Mouse (Mus musculus) CH12.LX (cell line): Measurements from ENCODE around the gene Tiam1. TPM values are rescaled to one million over a fixed set of nuclear protein-coding genes. Genes with fewer than 3 reads are reported as not detected.

Source experiments
- DNase-seq: peaks from one replicate; pipeline ENCODE4 v3.0.0-alpha.2; 2013; ENCODE audit errors: extremely low read depth
- H3K27ac ChIP-seq: 2 replicates; pipeline ENCODE4 v1.5.1; 2012; ENCODE audit warnings: low read depth, mild to moderate bottlenecking, control low read depth, moderate library complexity; ENCODE audit not compliant: insufficient read depth
- H3K27me3 ChIP-seq: replicated peaks from 2 replicates; pipeline ENCODE3; 2012; ENCODE audit warnings: inconsistent platforms
- H3K36me3 ChIP-seq, 2 experiments: replicated peaks in 1 of 2; 2 replicates each; pipeline versions ENCODE3 to v1.6.1; 2012; ENCODE audit warnings: inconsistent platforms in 1 of 2, low read length in 1 of 2, mild to moderate bottlenecking in 1 of 2, mixed read lengths in 1 of 2, moderate library complexity in 1 of 2; ENCODE audit not compliant: control insufficient read depth in 1 of 2, insufficient read depth in 1 of 2
- H3K4me1 ChIP-seq, 2 experiments: 2 replicates each; pipeline ENCODE4 v1.6.1; 2012; ENCODE audit warnings: inconsistent platforms in 1 of 2, moderate library complexity in 1 of 2; ENCODE audit not compliant: insufficient read depth in 2 of 2, control insufficient read depth in 1 of 2
- H3K4me2 ChIP-seq: 2 replicates; pipeline ENCODE4 v1.6.1; 2012; ENCODE audit warnings: low read depth, mild to moderate bottlenecking, control low read depth; ENCODE audit not compliant: poor library complexity, insufficient read depth, severe bottlenecking
- H3K4me3 ChIP-seq, 3 experiments: fragments of 150-350 bp in 1 of 3; sonication (generic) in 1 of 3; replicated peaks in 1 of 3; 2 replicates each; pipeline versions ENCODE3 to v1.5.1; 2011 to 2012; ENCODE audit warnings: low read depth in 2 of 3, low read length in 2 of 3, mild to moderate bottlenecking in 2 of 3, moderate library complexity in 2 of 3, control low read depth in 1 of 3, improper control_type of control experiment in 1 of 3, inconsistent platforms in 1 of 3, mixed read lengths in 1 of 3; ENCODE audit not compliant: poor library complexity in 1 of 3
- H3K79me2 ChIP-seq: replicated peaks from 2 replicates; pipeline ENCODE4 v1.6.1; 2012; ENCODE audit warnings: mild to moderate bottlenecking, moderate library complexity; ENCODE audit not compliant: control insufficient read depth, poor library complexity, insufficient read depth, severe bottlenecking; ENCODE audit errors: extremely low read depth
- H3K9ac ChIP-seq: 2 replicates; pipeline ENCODE4 v1.6.1; 2012; ENCODE audit warnings: low read depth, mild to moderate bottlenecking, control low read depth, moderate library complexity; ENCODE audit not compliant: insufficient read depth
- H3K9me3 ChIP-seq: replicated peaks from 2 replicates; pipeline ENCODE3; 2012; ENCODE audit warnings: low read length, inconsistent platforms, mixed read lengths
- BHLHE40 ChIP-seq: IDR thresholded peaks from 2 replicates; pipeline ENCODE4 v1.6.1; 2011; ENCODE audit warnings: mild to moderate bottlenecking, low read depth, low read length, improper control_type of control experiment
- CHD1 ChIP-seq: IDR thresholded peaks from 2 replicates; pipeline ENCODE4 v1.6.1; 2012; ENCODE audit warnings: low read depth, low read length, improper control_type of control experiment, inconsistent platforms
- CTCF ChIP-seq, 2 experiments: IDR thresholded peaks in 1 of 2; conservative IDR thresholded peaks in 1 of 2; 2 replicates each; pipeline ENCODE4 v1.5.1; 2011 to 2012; ENCODE audit warnings: low read depth in 2 of 2, low read length in 2 of 2, improper control_type of control experiment in 1 of 2, inconsistent platforms in 1 of 2, mild to moderate bottlenecking in 1 of 2, moderate library complexity in 1 of 2
- ELF1 ChIP-seq: IDR thresholded peaks from 2 replicates; pipeline ENCODE4 v1.6.1; 2014; ENCODE audit warnings: low read depth, mild to moderate bottlenecking, inconsistent platforms, low read length, improper control_type of control experiment
- ETS1 ChIP-seq: conservative IDR thresholded peaks from 2 replicates; pipeline ENCODE4 v1.6.1; 2012; ENCODE audit warnings: low read depth, mild to moderate bottlenecking, inconsistent platforms, low read length, improper control_type of control experiment, moderate library complexity
- HCFC1 ChIP-seq: IDR thresholded peaks from 2 replicates; pipeline ENCODE4 v1.6.1; 2012; ENCODE audit warnings: low read depth, mild to moderate bottlenecking, inconsistent platforms, low read length, improper control_type of control experiment
- IRF4 ChIP-seq: IDR thresholded peaks from 2 replicates; pipeline ENCODE4 v1.6.1; 2014; ENCODE audit warnings: low read depth, mild to moderate bottlenecking, inconsistent platforms, low read length, improper control_type of control experiment
- JUN ChIP-seq: IDR thresholded peaks from 2 replicates; pipeline ENCODE4 v1.6.1; 2011; ENCODE audit warnings: low read depth, mild to moderate bottlenecking, low read length, improper control_type of control experiment, moderate library complexity; ENCODE audit not compliant: insufficient read depth
- KAT2A ChIP-seq: IDR thresholded peaks from 2 replicates; pipeline ENCODE4 v1.6.1; 2012; ENCODE audit warnings: low read length, improper control_type of control experiment, inconsistent platforms; ENCODE audit not compliant: insufficient replicate concordance
- MAFK ChIP-seq: IDR thresholded peaks from 2 replicates; pipeline ENCODE4 v1.6.1; 2011; ENCODE audit warnings: low read length, improper control_type of control experiment; ENCODE audit not compliant: insufficient replicate concordance
- MXI1 ChIP-seq: IDR thresholded peaks from 2 replicates; pipeline ENCODE4 v1.6.1; 2011; ENCODE audit warnings: mild to moderate bottlenecking, low read depth, low read length, improper control_type of control experiment
- MYC ChIP-seq: IDR thresholded peaks from 2 replicates; pipeline ENCODE4 v1.6.1; 2011; ENCODE audit warnings: low read depth, mild to moderate bottlenecking, improper control_type of control experiment, low read length
- PAX5 ChIP-seq: IDR thresholded peaks from 2 replicates; pipeline ENCODE4 v1.6.1; 2012; ENCODE audit warnings: low read length, inconsistent platforms, mixed read lengths
- POLR2A ChIP-seq: IDR thresholded peaks from 2 replicates; pipeline ENCODE4 v1.6.1; 2011; ENCODE audit warnings: low read depth, mild to moderate bottlenecking, improper control_type of control experiment, low read length
- POLR2AphosphoS2 ChIP-seq: IDR thresholded peaks from 2 replicates; pipeline ENCODE4 v1.6.1; 2011; ENCODE audit warnings: low read depth, low read length, improper control_type of control experiment
- RAD21 ChIP-seq: IDR thresholded peaks from 2 replicates; pipeline ENCODE4 v1.6.1; 2011; ENCODE audit warnings: low read depth, mild to moderate bottlenecking, low read length, improper control_type of control experiment, moderate library complexity
- SIN3A ChIP-seq: IDR thresholded peaks from 2 replicates; pipeline ENCODE4 v1.6.1; 2012; ENCODE audit warnings: low read length, improper control_type of control experiment, inconsistent platforms
- TBP ChIP-seq: conservative IDR thresholded peaks from 2 replicates; pipeline ENCODE4 v1.6.1; 2011; ENCODE audit warnings: low read depth, low read length, improper control_type of control experiment
- TCF12 ChIP-seq: IDR thresholded peaks from 2 replicates; pipeline ENCODE4 v1.6.1; 2014; ENCODE audit warnings: low read depth, mild to moderate bottlenecking, inconsistent platforms, low read length, improper control_type of control experiment
- USF1 ChIP-seq: IDR thresholded peaks from 2 replicates; pipeline ENCODE4 v1.6.1; 2014; ENCODE audit warnings: low read depth, mild to moderate bottlenecking, inconsistent platforms, low read length, improper control_type of control experiment
- ZC3H11A ChIP-seq: IDR thresholded peaks from 2 replicates; pipeline ENCODE4 v1.6.1; 2012; ENCODE audit warnings: low read depth, mild to moderate bottlenecking, inconsistent platforms, low read length, improper control_type of control experiment
- ZKSCAN1 ChIP-seq: IDR thresholded peaks from 2 replicates; pipeline ENCODE4 v1.6.1; 2012; ENCODE audit warnings: low read depth, inconsistent platforms, low read length, improper control_type of control experiment, borderline replicate concordance
- ZNF384 ChIP-seq: IDR thresholded peaks from 2 replicates; pipeline ENCODE4 v1.6.1; 2012; ENCODE audit warnings: low read depth, low read length, improper control_type of control experiment, inconsistent platforms
- dilution Hi-C: fragments of 300-500 bp; cut with MboI; formaldehyde crosslinking; loops from 2 replicates; pipeline ENCODE4 v1.14.3; 2020; ENCODE audit warnings: low sequenced_read_pairs; ENCODE audit not compliant: extremely low pct_unique_long_range_greater_than_20kb, extremely low pct_ligation_motif_present
- in situ Hi-C: fragments of 300-500 bp; cut with MboI; formaldehyde crosslinking; loops from 3 replicates; pipeline ENCODE4 v1.14.3; 2019; ENCODE audit warnings: low sequenced_read_pairs, low pct_ligation_motif_present, low pct_unique_long_range_greater_than_20kb, mixed read lengths
- polyA plus RNA-seq: library from polyadenylated mRNA; unstranded; fragments of >175 nt; gene quantifications from 2 replicates; pipeline ENCODE4 v1.2.1, GENCODE M21; 2012; ENCODE audit warnings: low read depth; ENCODE audit not compliant: insufficient read length
- total RNA-seq, 2 experiments: library from RNA; depleted of rRNA; stranded (reverse); fragments of 300-350 nt in 1 of 2; fragments of >200 nt in 1 of 2; gene quantifications; 2 replicates each; pipeline ENCODE4 v1.2.3; 2012 to 2014

The Tiam1 gene
- total and polyA plus RNA-seq, 3 experiments: 0.03 to 0.40 (median 0.04) TPM

GRCm38 (mm10) chr16:89954114-89954513 lies 189.5 kb downstream of the Tiam1 start:
- no peaks in the 10 kb centered on the region for H3K79me2 ChIP-seq
- H3K4me3 ChIP-seq: no peak overlapping the region
- peaks cover 59% of the 10 kb centered on the region for H3K9me3 ChIP-seq
- dilution Hi-C loops (no loop called here), in situ Hi-C loops (no loop called here)
- H3K9ac ChIP-seq: no peak overlapping the region
- no peaks in the 10 kb centered on the region for H3K36me3 ChIP-seq
- H3K4me1 ChIP-seq: no peaks in the 10 kb centered on the region
- no peaks in the 10 kb centered on the region for H3K27me3 ChIP-seq
- no peak for DNase-seq
- TF ChIP-seq MXI1 (no peak), ETS1 (no peak), SIN3A (no peak), MYC (no peak), CTCF (conservative IDR thresholded peaks at IDR 0.05 in 1 of 2, IDR thresholded peaks at IDR 0.05 in 1 of 2; ENCODE audit: low read depth in 2 of 2, low read length in 2 of 2) (no peak), CHD1 (no peak), TCF12 (no peak), BHLHE40 (no peak), POLR2A (no peak), MAFK (no peak), TBP (no peak), POLR2AphosphoS2 (no peak), HCFC1 (no peak), ZKSCAN1 (no peak), RAD21 (no peak)
- H3K4me2 ChIP-seq: no peak overlapping the region
- no peak overlapping the region for H3K27ac ChIP-seq

- TF ChIP-seq CHD1: no peak
- no peak for TF ChIP-seq RAD21
- no peak for TF ChIP-seq TCF12
- no peak for TF ChIP-seq ETS1
- TF ChIP-seq USF1: no peak
- TF ChIP-seq IRF4: no peak
- no peak for TF ChIP-seq MYC
- TF ChIP-seq POLR2AphosphoS2: no peak
- no peak for TF ChIP-seq ZNF384
- no peak for TF ChIP-seq JUN
- TF ChIP-seq ZKSCAN1: no peak
- no peak for TF ChIP-seq ZC3H11A
- no peak for TF ChIP-seq MAFK
- TF ChIP-seq ELF1: no peak
- TF ChIP-seq TBP: no peak
- TF ChIP-seq PAX5: no peak
- TF ChIP-seq KAT2A: no peak
- TF ChIP-seq, all 38 proteins: peak for 0
- no peak overlapping the region for H3K27ac ChIP-seq
- H3K27me3 ChIP-seq: no peaks in the 10 kb centered on the region
- dilution Hi-C loops (no loop called here), in situ Hi-C loops (no loop called here)
- H3K36me3 ChIP-seq: no peaks in the 10 kb centered on the region
- H3K4me3 ChIP-seq: no peak overlapping the region
- DNase-seq: no peak
- no peak overlapping the region for H3K9ac ChIP-seq
- H3K4me1 ChIP-seq: no peaks in the 10 kb centered on the region
- H3K79me2 ChIP-seq: no peaks in the 10 kb centered on the region
- H3K9me3 ChIP-seq: peaks cover 53% of the 10 kb centered on the region
- H3K4me2 ChIP-seq: no peak overlapping the region
These were observed 190.7 kb downstream of the Tiam1 start for GRCm38 (mm10) chr16:89952821-89953220.
